Mouse (Mus musculus) brown adipose tissue, adult 24 weeks (tissue): Measurements from ENCODE around the gene Ino80d. TPM values are rescaled to one million over a fixed set of nuclear protein-coding genes. Genes with fewer than 3 reads are reported as not detected.

Experiments
- H3K27ac ChIP-seq: fragments of 200-500 bp; replicated peaks from 2 replicates; pipeline ENCODE4 v1.5.1; 2012; ENCODE audit warnings: low read depth, mild to moderate bottlenecking, low read length
- H3K4me1 ChIP-seq: fragments of 200-500 bp; 2 replicates; pipeline ENCODE4 v1.6.1; 2012; ENCODE audit warnings: low read length, mixed read lengths; ENCODE audit not compliant: control insufficient read depth, insufficient read depth, insufficient read length
- H3K4me3 ChIP-seq: fragments of 200-500 bp; 2 replicates; pipeline ENCODE4 v1.5.1; 2012; ENCODE audit warnings: low read depth, mild to moderate bottlenecking, low read length, moderate library complexity; ENCODE audit not compliant: insufficient read depth
- polyA plus RNA-seq: library from polyadenylated mRNA; stranded (reverse); fragments of >200 nt; gene quantifications from 2 replicates; pipeline ENCODE4 v1.2.4, GENCODE M21; 2012; ENCODE audit not compliant: missing spikeins, insufficient read depth, insufficient read length

The Ino80d gene
- polyA plus RNA-seq, 1 experiment: 5.2 TPM

- Histone ChIP-seq H3K4me1 (peaks cover 14% of the 10 kb centered on the region), H3K27ac (no peak overlapping the region), H3K4me3 (no peak overlapping the region)
Measured at GRCm38 (mm10) chr1:63115096-63115495, 629 bp upstream of the Ino80d start.

- Histone ChIP-seq H3K4me1 (peaks cover 14% of the 10 kb centered on the region), H3K27ac (peak overlapping the region; percentile 64), H3K4me3 (peak overlapping the region; percentile 81)
Measured at GRCm38 (mm10) chr1:63113274-63114135, 962 bp downstream of the Ino80d start.

GRCm38 (mm10) chr1:63112865-63113261 is 1.6 kb downstream of the Ino80d start:
- peak overlapping the region; percentile 81 for H3K4me3 ChIP-seq
- peaks cover 15% of the 10 kb centered on the region for H3K4me1 ChIP-seq

GRCm38 (mm10) chr1:63112151-63112864 is 2.2 kb downstream of the Ino80d start:
- Histone ChIP-seq H3K4me3 (peak overlapping the region; percentile 81), H3K27ac (peak overlapping the region; percentile 64), H3K4me1 (peaks cover 20% of the 10 kb centered on the region)

More at GRCm38 (mm10) chr1:63112865-63113261, 1.6 kb downstream of the Ino80d start:
- peak overlapping the region; percentile 64 for H3K27ac ChIP-seq

GRCm38 (mm10) chr1:63110536-63111285 is 3.8 kb downstream of the Ino80d start:
- H3K27ac ChIP-seq: no peak overlapping the region
- peaks cover 14% of the 10 kb centered on the region for H3K4me1 ChIP-seq
- H3K4me3 ChIP-seq: no peak overlapping the region

GRCm38 (mm10) chr1:63107614-63108327 is 6.7 kb downstream of the Ino80d start:
- Histone ChIP-seq H3K4me1 (peaks cover 10% of the 10 kb centered on the region), H3K27ac (no peak overlapping the region), H3K4me3 (no peak overlapping the region)

- Histone ChIP-seq H3K27ac (no peak overlapping the region), H3K4me3 (no peak overlapping the region), H3K4me1 (peaks cover 5% of the 10 kb centered on the region; the same call in 1 of the 2 replicates)
Measured at GRCm38 (mm10) chr1:63102758-63103451, 11.6 kb downstream of the Ino80d start.

GRCm38 (mm10) chr1:63100196-63100595 is 14.3 kb downstream of the Ino80d start:
- Histone ChIP-seq H3K27ac (no peak overlapping the region), H3K4me1 (no peaks in the 10 kb centered on the region), H3K4me3 (no peak overlapping the region)

GRCm38 (mm10) chr1:63098831-63099230 is 15.6 kb downstream of the Ino80d start:
- Histone ChIP-seq H3K4me3 (no peak overlapping the region), H3K4me1 (no peaks in the 10 kb centered on the region), H3K27ac (no peak overlapping the region)

- Histone ChIP-seq H3K27ac (no peak overlapping the region), H3K4me1 (no peaks in the 10 kb centered on the region), H3K4me3 (no peak overlapping the region)
Measured at GRCm38 (mm10) chr1:63096071-63096470, 18.4 kb downstream of the Ino80d start.

- no peaks in the 10 kb centered on the region for H3K4me1 ChIP-seq
- no peak overlapping the region for H3K4me3 ChIP-seq
- H3K27ac ChIP-seq: no peak overlapping the region
Measured at GRCm38 (mm10) chr1:63089795-63090194, 24.7 kb downstream of the Ino80d start.

- Histone ChIP-seq H3K27ac (no peak overlapping the region), H3K4me1 (no peaks in the 10 kb centered on the region), H3K4me3 (no peak overlapping the region)
Measured at GRCm38 (mm10) chr1:63088614-63089013, 25.9 kb downstream of the Ino80d start.

GRCm38 (mm10) chr1:63080277-63080676 is 34.2 kb downstream of the Ino80d start:
- Histone ChIP-seq H3K27ac (no peak overlapping the region), H3K4me1 (peaks cover 6% of the 10 kb centered on the region), H3K4me3 (no peak overlapping the region)

- H3K4me3 ChIP-seq: no peak overlapping the region
- no peak overlapping the region for H3K27ac ChIP-seq
- H3K4me1 ChIP-seq: peaks cover 6% of the 10 kb centered on the region
Measured at GRCm38 (mm10) chr1:63076383-63076782, 38.1 kb downstream of the Ino80d start.
